Mouse (Mus musculus) hindbrain, embryonic 15.5 days (tissue): ENCODE measurements at regions not wholly inside any gene's neighbourhood (a gene's known extent, or its start where the extent isn't known, plus 50 kb on each side); places are given as distances from the start of the nearest gene placed in this dataset.
A peak's percentile ranks its signal among the peaks of the same experiment; 100 is the strongest.
"Not testable (repeated sequence)": the region's sequence is repeated elsewhere in the genome, so short reads cannot be mapped to it uniquely, and the experiment has no call there.

ENCODE experiments used
- ATAC-seq: fragments of 200-750 bp; cut with Nextera tagmentation; 2 replicates; pipeline ENCODE4 v1.8.0; 2017; ENCODE audit warnings: low read depth, moderate number of reproducible peaks, moderate TSS enrichment; ENCODE audit not compliant: low FRiP score
- H3K27ac ChIP-seq: fragments of 300-500 bp; sonication (generic); replicated peaks from 2 replicates; pipeline ENCODE4 v1.5.1; 2015; ENCODE audit warnings: mild to moderate bottlenecking, inconsistent platforms
- H3K27me3 ChIP-seq: fragments of 300-500 bp; sonication (generic); 2 replicates; pipeline ENCODE4 v1.6.1; 2015; ENCODE audit warnings: control low read depth, inconsistent platforms
- H3K36me3 ChIP-seq: fragments of 300-500 bp; sonication (generic); 2 replicates; pipeline ENCODE4 v1.6.1; 2015; ENCODE audit warnings: control low read depth, inconsistent platforms
- H3K4me1 ChIP-seq: fragments of 300-500 bp; sonication (generic); replicated peaks from 2 replicates; pipeline ENCODE4 v1.6.1; 2015; ENCODE audit warnings: control low read depth, inconsistent platforms
- H3K4me2 ChIP-seq: fragments of 300-500 bp; sonication (generic); 2 replicates; pipeline ENCODE4 v1.6.1; 2015; ENCODE audit warnings: moderate library complexity, mild to moderate bottlenecking, inconsistent platforms
- H3K4me3 ChIP-seq: fragments of 300-500 bp; sonication (generic); 2 replicates; pipeline ENCODE4 v1.5.1; 2015; ENCODE audit warnings: mild to moderate bottlenecking, inconsistent platforms
- H3K9ac ChIP-seq: fragments of 300-500 bp; sonication (generic); 2 replicates; pipeline ENCODE4 v1.6.1; 2015; ENCODE audit warnings: inconsistent platforms
- H3K9me3 ChIP-seq: fragments of 300-500 bp; sonication (generic); 2 replicates; pipeline ENCODE4 v1.6.1; 2016; ENCODE audit warnings: control low read depth, inconsistent platforms
- WGBS: fragments of 180-500 bp; shearing (Covaris S2); methylation state at CpG from one replicate; pipeline ENCODE4 v1.1.7; 2015; 5-methylcytosine and 5-hydroxymethylcytosine counted together

DNA sequence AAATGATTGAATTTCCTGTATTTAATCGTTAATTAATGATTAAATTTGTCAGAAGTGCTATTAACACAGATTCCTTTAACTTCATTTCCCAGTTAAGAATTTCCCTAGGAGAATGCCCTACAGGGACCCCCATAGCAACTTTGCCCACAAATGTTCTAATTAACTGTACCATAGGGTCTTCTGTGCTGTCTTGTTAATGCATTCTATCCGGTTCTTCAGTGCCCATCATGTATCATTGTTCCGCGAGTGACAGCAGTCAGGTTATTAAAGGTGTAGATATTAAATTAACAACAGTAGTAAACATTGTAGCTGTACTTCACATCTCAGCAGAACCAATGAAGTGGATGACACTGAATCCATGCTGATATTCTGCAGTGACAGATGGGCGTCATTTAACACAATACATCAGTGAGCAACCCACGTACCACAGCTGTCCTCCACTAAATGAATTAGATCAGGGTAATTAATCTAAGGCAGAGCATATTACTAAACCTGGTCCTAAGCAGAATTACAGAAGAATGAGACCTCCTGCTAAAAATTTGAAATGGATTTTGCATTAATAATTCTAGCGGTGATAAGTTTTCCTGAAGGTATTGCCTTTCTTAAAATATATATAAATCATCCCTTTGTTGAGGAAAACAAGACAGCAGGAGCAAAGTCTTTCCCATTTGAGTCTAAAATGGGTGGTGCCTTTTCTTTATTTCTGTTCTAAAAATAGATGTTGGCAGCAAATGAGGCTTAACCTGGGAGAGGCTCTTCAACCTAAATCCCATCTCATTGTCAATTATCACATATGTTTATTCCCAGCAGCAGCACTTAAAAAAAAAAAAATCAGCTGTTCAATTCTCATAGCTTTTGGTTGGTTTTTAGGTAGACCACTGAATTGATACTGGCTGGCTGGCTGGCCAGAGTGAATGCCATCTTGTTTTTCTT is 872.3 kb downstream of the Nxph1 start:
- ATAC-seq: peak; percentile 92
- Histone ChIP-seq H3K27ac (no peak overlapping the region), H3K4me3 (no peak overlapping the region), H3K9me3 (no peaks in the 10 kb centered on the region), H3K9ac (no peak overlapping the region), H3K27me3 (no peaks in the 10 kb centered on the region), H3K4me2 (no peak overlapping the region), H3K4me1 (no peaks in the 10 kb centered on the region), H3K36me3 (no peaks in the 10 kb centered on the region)
- 34% methylated on average over 7 of the region's 7 CpGs for WGBS

DNA sequence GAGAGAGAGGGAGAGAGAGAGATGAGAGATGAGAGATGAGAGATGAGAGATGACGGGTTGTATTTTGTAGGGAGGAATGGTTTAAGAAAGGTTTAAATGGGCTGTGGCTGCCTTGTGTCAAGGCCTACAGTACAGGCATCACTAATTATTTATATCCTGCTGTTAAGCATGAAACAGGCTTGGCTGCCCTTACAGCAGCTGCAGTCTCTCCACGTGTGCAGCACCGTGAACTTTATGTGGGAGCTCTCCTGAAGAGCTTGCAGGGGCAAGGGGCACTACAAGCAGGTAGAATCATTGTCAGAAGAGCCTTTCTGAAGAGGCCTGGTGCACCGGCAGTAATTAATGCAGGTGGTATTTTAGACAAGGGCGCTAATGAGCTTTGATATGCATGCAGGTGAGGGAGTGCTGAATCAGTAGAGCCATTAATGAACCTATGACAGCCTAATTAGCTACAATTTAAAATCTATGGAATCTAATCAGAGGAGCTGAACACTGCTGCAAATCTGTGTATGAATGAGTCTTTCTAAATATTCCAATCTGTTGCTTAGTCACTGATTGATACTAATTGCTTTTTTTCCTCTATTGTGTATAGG is 886.7 kb downstream of the Nxph1 start:
- 28% methylated on average over 5 of the region's 5 CpGs for WGBS

DNA sequence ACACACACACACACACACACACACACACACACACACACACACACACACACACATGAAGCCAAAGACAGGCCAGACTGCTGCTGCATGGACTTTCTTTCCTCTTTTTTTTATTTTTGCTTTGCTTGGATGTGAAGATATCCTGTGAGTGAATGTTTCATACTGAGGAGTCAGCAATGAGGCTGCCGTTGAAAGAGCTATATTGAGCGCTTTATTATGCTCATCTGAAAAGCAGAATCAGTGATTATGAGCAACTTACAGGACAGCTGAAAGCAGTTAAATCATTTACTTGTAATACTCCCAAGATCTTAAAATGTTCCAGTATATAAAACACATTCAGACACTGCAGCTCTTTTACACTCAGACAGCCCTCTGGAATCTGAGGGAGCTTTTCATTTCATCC is 894.2 kb downstream of the Nxph1 start:
- H3K27ac ChIP-seq: no peak overlapping the region
- no peak overlapping the region for H3K4me3 ChIP-seq
- H3K4me1 ChIP-seq: no peaks in the 10 kb centered on the region
- no peaks in the 10 kb centered on the region for H3K27me3 ChIP-seq
- H3K4me2 ChIP-seq: no peak overlapping the region
- no peaks in the 10 kb centered on the region for H3K36me3 ChIP-seq
- H3K9me3 ChIP-seq: no peaks in the 10 kb centered on the region
- ATAC-seq: no peak
- no peak overlapping the region for H3K9ac ChIP-seq
- WGBS: 79% methylated on average over 2 of the region's 2 CpGs

More for the DNA sequence above, 886.7 kb downstream of the Nxph1 start:
- no peak overlapping the region for H3K4me2 ChIP-seq
- no peak overlapping the region for H3K27ac ChIP-seq
- peaks cover 4% of the 10 kb centered on the region; the same call in 1 of the 2 replicates for H3K4me1 ChIP-seq
- H3K9ac ChIP-seq: no peak overlapping the region
- no peaks in the 10 kb centered on the region for H3K9me3 ChIP-seq
- no peaks in the 10 kb centered on the region for H3K27me3 ChIP-seq
- peak; percentile 77 for ATAC-seq
- H3K4me3 ChIP-seq: no peak overlapping the region
- no peaks in the 10 kb centered on the region for H3K36me3 ChIP-seq

DNA sequence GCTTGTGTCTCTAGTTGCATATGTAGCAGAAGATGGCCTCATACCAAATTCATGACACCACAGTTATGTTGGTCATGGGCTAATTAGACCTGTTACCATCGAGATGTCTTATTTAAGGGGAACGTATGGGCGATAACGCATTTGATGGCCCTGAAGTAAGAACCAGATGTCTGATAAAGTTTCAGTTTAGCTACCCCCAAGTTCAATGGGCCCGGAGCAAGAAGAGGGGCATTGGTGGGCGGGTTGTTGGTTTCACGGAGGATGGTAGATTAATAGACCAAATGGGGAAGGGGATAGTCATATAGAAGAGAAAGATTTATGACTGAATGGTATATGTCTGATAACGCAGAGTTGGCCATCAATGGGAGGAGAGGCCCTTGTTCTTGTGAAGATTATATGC is 941.6 kb downstream of the Nxph1 start:
- not testable (repeated sequence) for H3K27me3 ChIP-seq, H3K9ac ChIP-seq, H3K9me3 ChIP-seq, H3K4me2 ChIP-seq, H3K4me1 ChIP-seq, H3K36me3 ChIP-seq, H3K4me3 ChIP-seq, H3K27ac ChIP-seq
- peak; percentile 100 for ATAC-seq
- 92% methylated on average over 8 of the region's 8 CpGs for WGBS
